Mouse (Mus musculus): ENCODE measurements at regions not wholly inside any gene's neighbourhood (a gene's known extent, or its start where the extent isn't known, plus 50 kb on each side); places are given as distances from the start of the nearest gene placed in this dataset.

- no peak for TF ChIP-seq CTCF (IDR thresholded peaks at IDR 0.05; ENCODE audit: low read depth)
- TF ChIP-seq EP300 (IDR thresholded peaks at IDR 0.05; ENCODE audit: low read depth), result no peak
These were observed 257.4 kb upstream of the 4930412O13Rik start for GRCm38 (mm10) chr2:9623702-9624101.
